Mouse (Mus musculus) adrenal gland, adult 8-10 months (tissue): ENCODE measurements at regions not wholly inside any gene's neighbourhood (a gene's known extent, or its start where the extent isn't known, plus 50 kb on each side); places are given as distances from the start of the nearest gene placed in this dataset.

Source experiments
- DNase-seq: peaks from one replicate; pipeline ENCODE4 v3.0.0; 2022

GRCm38 (mm10) chr5:119518506-119519252 lies 151.8 kb upstream of the Tbx3 start:
- no peak for DNase-seq

GRCm38 (mm10) chr5:119524171-119524570 lies 146.3 kb upstream of the Tbx3 start:
- DNase-seq, result no peak

GRCm38 (mm10) chr5:119525960-119526359 lies 144.5 kb upstream of the Tbx3 start:
- peak; percentile 41 for DNase-seq

- DNase-seq, result no peak
Observed at GRCm38 (mm10) chr5:119530009-119530408, 140.5 kb upstream of the Tbx3 start.

- DNase-seq, result no peak
Observed at GRCm38 (mm10) chr5:119534946-119535345, 135.5 kb upstream of the Tbx3 start.

- DNase-seq, result peak; percentile 24
Observed at GRCm38 (mm10) chr5:119542836-119543235, 127.6 kb upstream of the Tbx3 start.

GRCm38 (mm10) chr5:119543716-119544115 lies 126.8 kb upstream of the Tbx3 start:
- DNase-seq, result no peak

GRCm38 (mm10) chr5:119544681-119545080 lies 125.8 kb upstream of the Tbx3 start:
- no peak for DNase-seq

GRCm38 (mm10) chr5:119547070-119547469 lies 123.4 kb upstream of the Tbx3 start:
- no peak for DNase-seq

- no peak for DNase-seq
Observed at GRCm38 (mm10) chr5:119550916-119551315, 119.6 kb upstream of the Tbx3 start.

GRCm38 (mm10) chr5:119553469-119553868 lies 117.0 kb upstream of the Tbx3 start:
- DNase-seq, result no peak

GRCm38 (mm10) chr5:119557071-119557470 lies 113.4 kb upstream of the Tbx3 start:
- no peak for DNase-seq

GRCm38 (mm10) chr5:119559696-119560095 lies 110.8 kb upstream of the Tbx3 start:
- DNase-seq, result no peak

- no peak for DNase-seq
Observed at GRCm38 (mm10) chr5:119560392-119560791, 110.1 kb upstream of the Tbx3 start.

- DNase-seq, result no peak
Observed at GRCm38 (mm10) chr5:119561531-119561930, 108.9 kb upstream of the Tbx3 start.

- DNase-seq, result no peak
Observed at GRCm38 (mm10) chr5:119563510-119564351, 106.7 kb upstream of the Tbx3 start.

- no peak for DNase-seq
Observed at GRCm38 (mm10) chr5:119567639-119568038, 102.8 kb upstream of the Tbx3 start.

GRCm38 (mm10) chr5:119570054-119570453 lies 100.4 kb upstream of the Tbx3 start:
- no peak for DNase-seq

GRCm38 (mm10) chr5:119571644-119572043 lies 98.8 kb upstream of the Tbx3 start:
- DNase-seq, result no peak

- peak; percentile 89 for DNase-seq
Observed at GRCm38 (mm10) chr5:119575124-119575523, 95.3 kb upstream of the Tbx3 start.

- no peak for DNase-seq
Observed at GRCm38 (mm10) chr5:119579288-119579687, 91.2 kb upstream of the Tbx3 start.

GRCm38 (mm10) chr5:119579806-119580205 lies 90.7 kb upstream of the Tbx3 start:
- DNase-seq, result no peak

GRCm38 (mm10) chr5:119580395-119580794 lies 90.1 kb upstream of the Tbx3 start:
- DNase-seq, result no peak

- no peak for DNase-seq
Observed at GRCm38 (mm10) chr5:119580798-119581197, 89.7 kb upstream of the Tbx3 start.
